Mouse (Mus musculus): ENCODE measurements around the gene Arid1b. TPM values are rescaled to one million over a fixed set of nuclear protein-coding genes. Genes with fewer than 3 reads are reported as not detected.

Arid1b gene
- total RNA-seq, 1 experiment = 9.2 TPM

- no peak for TF ChIP-seq CHD2 (IDR thresholded peaks at IDR 0.05; ENCODE audit: low read depth, low read length)
- TF ChIP-seq MAFK (IDR thresholded peaks at IDR 0.05; ENCODE audit: insufficient read depth, low read depth, low read length) = no peak
- no peak for TF ChIP-seq ZNF384 (IDR thresholded peaks at IDR 0.05; ENCODE audit: low read depth, low read length)
- no peak for TF ChIP-seq ZC3H11A (IDR thresholded peaks at IDR 0.05; ENCODE audit: borderline replicate concordance, low read depth, low read length)
- TF ChIP-seq HCFC1 (IDR thresholded peaks at IDR 0.05; ENCODE audit: borderline replicate concordance, insufficient read depth, low read length) = no peak
- Histone ChIP-seq H3K4me3 (ENCODE audit: insufficient read depth in 1 of 2, low read depth in 1 of 2, low read length in 2 of 2, poor library complexity in 1 of 2, severe bottlenecking in 1 of 2) (no peak overlapping the region), H3K9me3 (ENCODE audit: control insufficient read depth, insufficient read depth, low read depth, low read length) (no peaks in the 10 kb centered on the region), H3K27ac (ENCODE audit: insufficient read depth, low read depth, low read length, poor library complexity, severe bottlenecking) (no peak overlapping the region), H3K9ac (ENCODE audit: insufficient read depth, low read depth, low read length, poor library complexity, severe bottlenecking) (no peak overlapping the region), H3K36me3 (ENCODE audit: control insufficient read depth, insufficient read depth, low read length, poor library complexity, severe bottlenecking) (no peaks in the 10 kb centered on the region), H3K4me1 (ENCODE audit: control insufficient read depth in 2 of 2, insufficient read depth in 2 of 2, low read length in 2 of 2, poor library complexity in 1 of 2) (no peaks in the 10 kb centered on the region)
- in situ Hi-C loops (cut with MboI; ENCODE audit: low sequenced_read_pairs in 2 of 2, unreplicated experiment in 2 of 2) = no loop called here
- DNase-seq (ENCODE audit: low read depth, low spot score) = no peak
Measured at GRCm38 (mm10) chr17:5227950-5228615, 234.0 kb downstream of the Arid1b start.

- in situ Hi-C loops (cut with MboI; ENCODE audit: low sequenced_read_pairs in 2 of 2, unreplicated experiment in 2 of 2) = no loop called here
- Histone ChIP-seq H3K4me1 (ENCODE audit: control insufficient read depth in 2 of 2, insufficient read depth in 2 of 2, low read length in 2 of 2, poor library complexity in 1 of 2) (no peaks in the 10 kb centered on the region), H3K36me3 (ENCODE audit: control insufficient read depth, insufficient read depth, low read length, poor library complexity, severe bottlenecking) (no peaks in the 10 kb centered on the region), H3K9me3 (ENCODE audit: control insufficient read depth, insufficient read depth, low read depth, low read length) (no peaks in the 10 kb centered on the region), H3K27ac (ENCODE audit: insufficient read depth, low read depth, low read length, poor library complexity, severe bottlenecking) (no peak overlapping the region), H3K4me3 (ENCODE audit: insufficient read depth in 1 of 2, low read depth in 1 of 2, low read length in 2 of 2, poor library complexity in 1 of 2, severe bottlenecking in 1 of 2) (no peak overlapping the region), H3K9ac (ENCODE audit: insufficient read depth, low read depth, low read length, poor library complexity, severe bottlenecking) (no peak overlapping the region)
- DNase-seq (ENCODE audit: low read depth, low spot score) = no peak
- TF ChIP-seq HCFC1 (IDR thresholded peaks at IDR 0.05; ENCODE audit: borderline replicate concordance, insufficient read depth, low read length) = no peak
- no peak for TF ChIP-seq ZNF384 (IDR thresholded peaks at IDR 0.05; ENCODE audit: low read depth, low read length)
- TF ChIP-seq CHD2 (IDR thresholded peaks at IDR 0.05; ENCODE audit: low read depth, low read length) = no peak
- TF ChIP-seq ZC3H11A (IDR thresholded peaks at IDR 0.05; ENCODE audit: borderline replicate concordance, low read depth, low read length) = no peak
- no peak for TF ChIP-seq MAFK (IDR thresholded peaks at IDR 0.05; ENCODE audit: insufficient read depth, low read depth, low read length)
Measured at GRCm38 (mm10) chr17:5228616-5229250, 234.6 kb downstream of the Arid1b start.

- Histone ChIP-seq H3K36me3 (ENCODE audit: control insufficient read depth, insufficient read depth, low read length, poor library complexity, severe bottlenecking) (no peaks in the 10 kb centered on the region), H3K4me3 (ENCODE audit: insufficient read depth in 1 of 2, low read depth in 1 of 2, low read length in 2 of 2, poor library complexity in 1 of 2, severe bottlenecking in 1 of 2) (no peak overlapping the region), H3K9me3 (ENCODE audit: control insufficient read depth, insufficient read depth, low read depth, low read length) (no peaks in the 10 kb centered on the region), H3K9ac (ENCODE audit: insufficient read depth, low read depth, low read length, poor library complexity, severe bottlenecking) (no peak overlapping the region), H3K27ac (ENCODE audit: insufficient read depth, low read depth, low read length, poor library complexity, severe bottlenecking) (no peak overlapping the region), H3K4me1 (ENCODE audit: control insufficient read depth in 2 of 2, insufficient read depth in 2 of 2, low read length in 2 of 2, poor library complexity in 1 of 2) (no peaks in the 10 kb centered on the region)
- DNase-seq (ENCODE audit: low read depth, low spot score) = no peak
- TF ChIP-seq MAFK (IDR thresholded peaks at IDR 0.05; ENCODE audit: insufficient read depth, low read depth, low read length) = no peak
- no peak for TF ChIP-seq ZC3H11A (IDR thresholded peaks at IDR 0.05; ENCODE audit: borderline replicate concordance, low read depth, low read length)
- TF ChIP-seq CHD2 (IDR thresholded peaks at IDR 0.05; ENCODE audit: low read depth, low read length) = no peak
- TF ChIP-seq ZNF384 (IDR thresholded peaks at IDR 0.05; ENCODE audit: low read depth, low read length) = no peak
- TF ChIP-seq HCFC1 (IDR thresholded peaks at IDR 0.05; ENCODE audit: borderline replicate concordance, insufficient read depth, low read length) = no peak
- in situ Hi-C loops (cut with MboI; ENCODE audit: low sequenced_read_pairs in 2 of 2, unreplicated experiment in 2 of 2) = no loop called here
Measured at GRCm38 (mm10) chr17:5230063-5230462, 235.9 kb downstream of the Arid1b start.

GRCm38 (mm10) chr17:5232180-5232579, 238.0 kb downstream of the Arid1b start:
- H3K9ac ChIP-seq (ENCODE audit: insufficient read depth, low read depth, low read length, poor library complexity, severe bottlenecking) = no peak overlapping the region
- in situ Hi-C loops (cut with MboI; ENCODE audit: low sequenced_read_pairs in 2 of 2, unreplicated experiment in 2 of 2) = no loop called here
- H3K27ac ChIP-seq (ENCODE audit: insufficient read depth, low read depth, low read length, poor library complexity, severe bottlenecking) = no peak overlapping the region
- TF ChIP-seq ZNF384 (IDR thresholded peaks at IDR 0.05; ENCODE audit: low read depth, low read length) = no peak
- TF ChIP-seq HCFC1 (IDR thresholded peaks at IDR 0.05; ENCODE audit: borderline replicate concordance, insufficient read depth, low read length) = no peak
- no peak for TF ChIP-seq ZC3H11A (IDR thresholded peaks at IDR 0.05; ENCODE audit: borderline replicate concordance, low read depth, low read length)
- TF ChIP-seq CHD2 (IDR thresholded peaks at IDR 0.05; ENCODE audit: low read depth, low read length) = no peak
- no peaks in the 10 kb centered on the region for H3K4me1 ChIP-seq (ENCODE audit: control insufficient read depth in 2 of 2, insufficient read depth in 2 of 2, low read length in 2 of 2, poor library complexity in 1 of 2)
- H3K36me3 ChIP-seq (ENCODE audit: control insufficient read depth, insufficient read depth, low read length, poor library complexity, severe bottlenecking) = no peaks in the 10 kb centered on the region
- no peak overlapping the region for H3K4me3 ChIP-seq (ENCODE audit: insufficient read depth in 1 of 2, low read depth in 1 of 2, low read length in 2 of 2, poor library complexity in 1 of 2, severe bottlenecking in 1 of 2)
- no peak for DNase-seq (ENCODE audit: low read depth, low spot score)
- H3K9me3 ChIP-seq (ENCODE audit: control insufficient read depth, insufficient read depth, low read depth, low read length) = no peaks in the 10 kb centered on the region

Measured in ES-E14 (cell line).